Mouse (Mus musculus): ENCODE results near the gene Sycp2. TPM values are rescaled to one million over a fixed set of nuclear protein-coding genes. Genes with fewer than 3 reads are reported as not detected.

The Sycp2 gene
- polyA plus RNA-seq, 1 experiment from 2014 or later = not detected

- no peak overlapping the region for H3K27ac ChIP-seq (ENCODE audit: low read depth, low read length)
- H3K4me3 ChIP-seq (ENCODE audit: low read depth, low read length) = no peak overlapping the region
- H3K36me3 ChIP-seq (ENCODE audit: control insufficient read depth, insufficient read depth, low read length) = no peaks in the 10 kb centered on the region
- WGBS = 82% methylated on average over 13 of the region's 13 CpGs
- DNase-seq (ENCODE audit: low spot score, missing footprints) (no peak), ATAC-seq (ENCODE audit: low FRiP score) (no peak)
- no peak overlapping the region for H3K9ac ChIP-seq (ENCODE audit: low read length)
- peaks cover 13% of the 10 kb centered on the region for H3K4me1 ChIP-seq (ENCODE audit: control insufficient read depth, insufficient read depth, low read length)
- no peak overlapping the region for H3K4me2 ChIP-seq
- peaks cover 12% of the 10 kb centered on the region for H3K27me3 ChIP-seq (ENCODE audit: control insufficient read depth, insufficient read depth, low read length)
- H3K9me3 ChIP-seq (ENCODE audit: control insufficient read depth, low read length) = no peaks in the 10 kb centered on the region
These were observed 8.9 kb upstream of the Sycp2 start for GRCm38 (mm10) chr2:178416427-178416826.

- ATAC-seq (ENCODE audit: low FRiP score) = peak; percentile 4; the same call in 1 of the 2 replicates
- H3K9ac ChIP-seq (ENCODE audit: low read length) = no peak overlapping the region
- no peak overlapping the region for H3K27ac ChIP-seq (ENCODE audit: low read depth, low read length)
- peak; percentile 87 for DNase-seq (ENCODE audit: low spot score, missing footprints)
- H3K4me2 ChIP-seq = peak overlapping the region; percentile 93
- H3K36me3 ChIP-seq (ENCODE audit: control insufficient read depth, insufficient read depth, low read length) = no peaks in the 10 kb centered on the region
- WGBS = 45% methylated on average over 3 of the region's 3 CpGs
- H3K4me1 ChIP-seq (ENCODE audit: control insufficient read depth, insufficient read depth, low read length) = peaks cover 13% of the 10 kb centered on the region
- no peaks in the 10 kb centered on the region for H3K9me3 ChIP-seq (ENCODE audit: control insufficient read depth, low read length)
- H3K27me3 ChIP-seq (ENCODE audit: control insufficient read depth, insufficient read depth, low read length) = peaks cover 12% of the 10 kb centered on the region
- H3K4me3 ChIP-seq (ENCODE audit: low read depth, low read length) = peak overlapping the region; percentile 69
These were observed 7.6 kb upstream of the Sycp2 start for GRCm38 (mm10) chr2:178415150-178415448.

- peak within 1 kb of the TSS; percentile 69 for H3K4me3 ChIP-seq (ENCODE audit: low read depth, low read length)
- peaks cover 12% of the 10 kb centered on the region for H3K27me3 ChIP-seq (ENCODE audit: control insufficient read depth, insufficient read depth, low read length)
- WGBS = under 1% methylated on average over 71 of the region's 74 CpGs
- H3K4me2 ChIP-seq = peak within 1 kb of the TSS; percentile 93
- no peak within 1 kb of the TSS for H3K27ac ChIP-seq (ENCODE audit: low read depth, low read length)
- ATAC-seq (ENCODE audit: low FRiP score) (peak; percentile 85), DNase-seq (ENCODE audit: low spot score, missing footprints) (peak; percentile 93)
- no peaks in the 10 kb centered on the region for H3K9me3 ChIP-seq (ENCODE audit: control insufficient read depth, low read length)
- peak within 1 kb of the TSS; percentile 62 for H3K9ac ChIP-seq (ENCODE audit: low read length)
- H3K36me3 ChIP-seq (ENCODE audit: control insufficient read depth, insufficient read depth, low read length) = no peaks in the 10 kb centered on the region
- H3K4me1 ChIP-seq (ENCODE audit: control insufficient read depth, insufficient read depth, low read length) = peaks cover 13% of the 10 kb centered on the region
These were observed 7.0 kb upstream of the Sycp2 start, which contains the start of the genes Ppp1r3d and Fam217b for GRCm38 (mm10) chr2:178414261-178415149. Gene Ppp1r3d, minus strand, starts transcription at chr2:178414472. Gene Fam217b, plus strand, starts transcription at chr2:178414524.

- H3K9ac ChIP-seq (ENCODE audit: low read length) = peak overlapping the region; percentile 62
- peak; percentile 45 for ATAC-seq (ENCODE audit: low FRiP score)
- no peaks in the 10 kb centered on the region for H3K36me3 ChIP-seq (ENCODE audit: control insufficient read depth, insufficient read depth, low read length)
- no peak overlapping the region for H3K27ac ChIP-seq (ENCODE audit: low read depth, low read length)
- DNase-seq (ENCODE audit: low spot score, missing footprints) = peak; percentile 92
- H3K4me2 ChIP-seq = peak overlapping the region; percentile 93
- H3K9me3 ChIP-seq (ENCODE audit: control insufficient read depth, low read length) = no peaks in the 10 kb centered on the region
- H3K27me3 ChIP-seq (ENCODE audit: control insufficient read depth, insufficient read depth, low read length) = peaks cover 12% of the 10 kb centered on the region
- peaks cover 13% of the 10 kb centered on the region for H3K4me1 ChIP-seq (ENCODE audit: control insufficient read depth, insufficient read depth, low read length)
- peak overlapping the region; percentile 69 for H3K4me3 ChIP-seq (ENCODE audit: low read depth, low read length)
- 16% methylated on average over 75 of the region's 75 CpGs for WGBS
These were observed 6.2 kb upstream of the Sycp2 start for GRCm38 (mm10) chr2:178413481-178414260.

- peaks cover 12% of the 10 kb centered on the region for H3K27me3 ChIP-seq (ENCODE audit: control insufficient read depth, insufficient read depth, low read length)
- no peak overlapping the region for H3K4me2 ChIP-seq
- no peak overlapping the region for H3K27ac ChIP-seq (ENCODE audit: low read depth, low read length)
- WGBS = 72% methylated on average over 13 of the region's 13 CpGs
- DNase-seq (ENCODE audit: low spot score, missing footprints) = no peak
- no peaks in the 10 kb centered on the region for H3K36me3 ChIP-seq (ENCODE audit: control insufficient read depth, insufficient read depth, low read length)
- peaks cover 13% of the 10 kb centered on the region for H3K4me1 ChIP-seq (ENCODE audit: control insufficient read depth, insufficient read depth, low read length)
- ATAC-seq (ENCODE audit: low FRiP score) = no peak
- H3K9me3 ChIP-seq (ENCODE audit: control insufficient read depth, low read length) = no peaks in the 10 kb centered on the region
- H3K4me3 ChIP-seq (ENCODE audit: low read depth, low read length) = no peak overlapping the region
- H3K9ac ChIP-seq (ENCODE audit: low read length) = no peak overlapping the region
These were observed 5.6 kb upstream of the Sycp2 start for GRCm38 (mm10) chr2:178413081-178413480.

GRCm38 (mm10) chr2:178412598-178412997 lies 5.1 kb upstream of the Sycp2 start:
- no peak overlapping the region for H3K4me2 ChIP-seq
- no peak overlapping the region for H3K4me3 ChIP-seq (ENCODE audit: low read depth, low read length)
- H3K4me1 ChIP-seq (ENCODE audit: control insufficient read depth, insufficient read depth, low read length) = peaks cover 13% of the 10 kb centered on the region
- DNase-seq (ENCODE audit: low spot score, missing footprints) (peak; percentile 71), ATAC-seq (ENCODE audit: low FRiP score) (no peak)
- H3K27me3 ChIP-seq (ENCODE audit: control insufficient read depth, insufficient read depth, low read length) = peaks cover 12% of the 10 kb centered on the region
- no peak overlapping the region for H3K27ac ChIP-seq (ENCODE audit: low read depth, low read length)
- no peaks in the 10 kb centered on the region for H3K36me3 ChIP-seq (ENCODE audit: control insufficient read depth, insufficient read depth, low read length)
- 77% methylated on average over 6 of the region's 6 CpGs for WGBS
- H3K9ac ChIP-seq (ENCODE audit: low read length) = no peak overlapping the region
- no peaks in the 10 kb centered on the region for H3K9me3 ChIP-seq (ENCODE audit: control insufficient read depth, low read length)

- DNase-seq (ENCODE audit: low spot score, missing footprints) = no peak
- no peaks in the 10 kb centered on the region for H3K9me3 ChIP-seq (ENCODE audit: control insufficient read depth, low read length)
- ATAC-seq (ENCODE audit: low FRiP score) = no peak
- H3K4me3 ChIP-seq (ENCODE audit: low read depth, low read length) = no peak overlapping the region
- H3K27ac ChIP-seq (ENCODE audit: low read depth, low read length) = no peak overlapping the region
- no peaks in the 10 kb centered on the region for H3K36me3 ChIP-seq (ENCODE audit: control insufficient read depth, insufficient read depth, low read length)
- H3K4me2 ChIP-seq = no peak overlapping the region
- H3K9ac ChIP-seq (ENCODE audit: low read length) = no peak overlapping the region
- H3K4me1 ChIP-seq (ENCODE audit: control insufficient read depth, insufficient read depth, low read length) = peaks cover 13% of the 10 kb centered on the region
- 80% methylated on average over 6 of the region's 6 CpGs for WGBS
- H3K27me3 ChIP-seq (ENCODE audit: control insufficient read depth, insufficient read depth, low read length) = peaks cover 12% of the 10 kb centered on the region
These were observed 2.8 kb upstream of the Sycp2 start for GRCm38 (mm10) chr2:178410286-178410685.

GRCm38 (mm10) chr2:178409024-178409423 lies 1.5 kb upstream of the Sycp2 start:
- Histone ChIP-seq H3K27ac (ENCODE audit: low read depth, low read length) (no peak overlapping the region), H3K9me3 (ENCODE audit: control insufficient read depth, low read length) (no peaks in the 10 kb centered on the region), H3K36me3 (ENCODE audit: control insufficient read depth, insufficient read depth, low read length) (no peaks in the 10 kb centered on the region), H3K9ac (ENCODE audit: low read length) (no peak overlapping the region), H3K4me2 (no peak overlapping the region), H3K27me3 (ENCODE audit: control insufficient read depth, insufficient read depth, low read length) (peaks cover 10% of the 10 kb centered on the region), H3K4me1 (ENCODE audit: control insufficient read depth, insufficient read depth, low read length) (peaks cover 6% of the 10 kb centered on the region), H3K4me3 (ENCODE audit: low read depth, low read length) (no peak overlapping the region)
- ATAC-seq (ENCODE audit: low FRiP score) = no peak
- DNase-seq (ENCODE audit: low spot score, missing footprints) = peak; percentile 12
- WGBS = 56% methylated on average over 1 of the region's 1 CpGs

- ATAC-seq (ENCODE audit: low FRiP score) (no peak), DNase-seq (ENCODE audit: low spot score, missing footprints) (no peak)
- H3K4me3 ChIP-seq (ENCODE audit: low read depth, low read length) = no peak overlapping the region
- no peak overlapping the region for H3K4me2 ChIP-seq
- no peaks in the 10 kb centered on the region for H3K4me1 ChIP-seq (ENCODE audit: control insufficient read depth, insufficient read depth, low read length)
- H3K27ac ChIP-seq (ENCODE audit: low read depth, low read length) = no peak overlapping the region
- no peaks in the 10 kb centered on the region for H3K36me3 ChIP-seq (ENCODE audit: control insufficient read depth, insufficient read depth, low read length)
- WGBS = 78% methylated on average over 4 of the region's 4 CpGs
- no peak overlapping the region for H3K9ac ChIP-seq (ENCODE audit: low read length)
- no peaks in the 10 kb centered on the region for H3K27me3 ChIP-seq (ENCODE audit: control insufficient read depth, insufficient read depth, low read length)
- H3K9me3 ChIP-seq (ENCODE audit: control insufficient read depth, low read length) = no peaks in the 10 kb centered on the region
These were observed 64.9 kb downstream of the Sycp2 start for GRCm38 (mm10) chr2:178342597-178342996.
